Mouse (Mus musculus) myocyte (in vitro differentiated cells): ENCODE data around the gene Shank3. TPM values are rescaled to one million over a fixed set of nuclear protein-coding genes. Genes with fewer than 3 reads are reported as not detected.

Experiments
- H3K27me3 ChIP-seq: one replicate; pipeline ENCODE4 v1.6.1; 2011; ENCODE audit not compliant: control insufficient read depth, insufficient read depth, insufficient read length
- H3K36me3 ChIP-seq: one replicate; pipeline ENCODE4 v1.6.1; 2011; ENCODE audit not compliant: control insufficient read depth, insufficient read depth
- H3K4me2 ChIP-seq: one replicate; pipeline ENCODE4 v1.6.1; 2011; ENCODE audit warnings: low read depth, control low read depth
- H3K4me3 ChIP-seq: one replicate; pipeline ENCODE4 v1.5.1; 2011; ENCODE audit warnings: mild to moderate bottlenecking, control low read depth, moderate library complexity
- H3K79me2 ChIP-seq: one replicate; pipeline ENCODE4 v1.6.1; 2011; ENCODE audit not compliant: control insufficient read depth, insufficient read depth
- H3ac ChIP-seq: one replicate; pipeline ENCODE4 v1.6.1; 2011; ENCODE audit not compliant: control insufficient read depth, insufficient read length
- CEBPB ChIP-seq: IDR thresholded peaks from 2 replicates; pipeline ENCODE4 v1.6.1; 2011; ENCODE audit warnings: mild to moderate bottlenecking, moderate library complexity; ENCODE audit not compliant: poor library complexity, insufficient read depth, severe bottlenecking
- E2F4 ChIP-seq: IDR thresholded peaks from one replicate; pipeline ENCODE4 v1.6.1; 2011; ENCODE audit warnings: mild to moderate bottlenecking, control low read depth, moderate library complexity; ENCODE audit not compliant: insufficient read depth
- MAX ChIP-seq: IDR thresholded peaks from one replicate; pipeline ENCODE4 v1.6.1; 2011; ENCODE audit warnings: low read depth, mild to moderate bottlenecking, control low read depth
- MYOD1 ChIP-seq, 3 experiments: IDR thresholded peaks; one replicate each; pipeline ENCODE4 v1.6.1; 2011; ENCODE audit warnings: control low read depth in 2 of 3, low read depth in 2 of 3, mild to moderate bottlenecking in 2 of 3, moderate library complexity in 1 of 3; ENCODE audit not compliant: insufficient read length in 2 of 3, control insufficient read depth in 1 of 3
- MYOG ChIP-seq, 3 experiments: IDR thresholded peaks; one replicate each; pipeline ENCODE4 v1.6.1; 2011; ENCODE audit warnings: control low read depth in 2 of 3, low read depth in 2 of 3, mild to moderate bottlenecking in 2 of 3; ENCODE audit not compliant: insufficient read length in 2 of 3, control insufficient read depth in 1 of 3, insufficient read depth in 1 of 3
- POLR2A ChIP-seq: IDR thresholded peaks from one replicate; pipeline ENCODE4 v1.6.1; 2011; ENCODE audit warnings: low read depth, mild to moderate bottlenecking, control low read depth, moderate library complexity; ENCODE audit not compliant: insufficient read length
- POLR2AphosphoS2 ChIP-seq: IDR thresholded peaks from one replicate; pipeline ENCODE4 v1.6.1; 2011; ENCODE audit warnings: low read depth, control low read depth; ENCODE audit not compliant: insufficient read length
- REST ChIP-seq: IDR thresholded peaks from one replicate; pipeline ENCODE4 v1.6.1; 2011; ENCODE audit warnings: mild to moderate bottlenecking, control low read depth, moderate library complexity; ENCODE audit not compliant: insufficient read depth, insufficient read length
- SRF ChIP-seq: IDR thresholded peaks from one replicate; pipeline ENCODE4 v1.6.1; 2011; ENCODE audit warnings: low read depth; ENCODE audit not compliant: control insufficient read depth, insufficient read length
- TCF12 ChIP-seq: IDR thresholded peaks from one replicate; pipeline ENCODE4 v1.6.1; 2011; ENCODE audit warnings: mild to moderate bottlenecking, control low read depth; ENCODE audit not compliant: poor library complexity, insufficient read depth, severe bottlenecking
- TCF3 ChIP-seq: IDR thresholded peaks from one replicate; pipeline ENCODE4 v1.6.1; 2011; ENCODE audit warnings: low read depth, control low read depth; ENCODE audit not compliant: insufficient read length
- USF1 ChIP-seq: IDR thresholded peaks from one replicate; pipeline ENCODE4 v1.6.1; 2011; ENCODE audit warnings: low read depth, mild to moderate bottlenecking, control low read depth, moderate library complexity
- polyA plus RNA-seq: library from polyadenylated mRNA; unstranded; fragments of >200 nt; fragmentation: generic; extraction: Trizol; gene quantifications from one replicate; pipeline ENCODE4 v1.2.1, GENCODE M21; 2012; ENCODE audit warnings: missing spikeins

Gene Shank3
- polyA plus RNA-seq, 1 experiment, result 1.4 TPM

DNA sequence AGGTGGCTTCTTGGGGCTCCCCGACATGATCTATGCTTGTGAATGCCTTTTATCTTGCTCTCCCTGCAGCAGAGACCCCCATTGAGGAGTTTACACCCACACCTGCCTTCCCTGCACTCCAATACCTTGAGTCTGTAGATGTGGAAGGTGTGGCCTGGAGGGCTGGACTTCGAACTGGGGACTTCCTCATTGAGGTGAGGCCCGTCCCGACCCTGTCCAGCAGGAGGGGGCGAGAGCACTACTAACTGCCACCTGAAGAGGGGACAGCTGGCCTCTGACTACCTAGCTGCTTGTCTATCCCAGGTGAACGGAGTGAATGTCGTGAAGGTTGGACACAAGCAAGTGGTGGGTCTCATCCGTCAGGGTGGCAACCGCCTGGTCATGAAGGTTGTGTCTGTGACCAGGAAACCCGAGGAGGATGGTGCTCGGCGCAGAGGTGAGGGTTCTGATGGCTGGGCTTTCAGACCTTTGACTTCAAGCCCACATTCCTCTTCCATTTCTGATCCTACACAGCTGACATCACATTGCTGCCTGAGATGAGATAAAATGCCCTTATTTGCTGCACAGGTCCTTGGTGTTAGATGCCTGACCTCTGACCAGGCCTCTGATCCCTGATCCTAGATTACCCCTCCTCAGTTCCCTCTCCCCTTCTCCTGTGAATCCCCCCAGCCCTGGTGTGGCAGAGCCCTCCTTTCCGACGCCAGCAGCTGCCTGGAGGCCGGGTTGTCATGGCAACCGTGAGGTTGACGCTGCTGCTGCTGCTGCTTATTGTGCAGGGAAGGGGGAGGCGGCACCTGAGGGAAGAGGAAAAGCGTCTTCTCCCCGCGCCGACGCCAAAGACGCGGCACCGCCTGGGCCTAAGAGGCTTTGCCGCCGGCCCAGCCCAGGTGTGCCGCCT is 32.9 kb downstream of the Shank3 start:
- Histone ChIP-seq H3K4me3 (no peak overlapping the region), H3K36me3 (no peaks in the 10 kb centered on the region), H3K79me2 (no peaks in the 10 kb centered on the region), H3ac (no peak overlapping the region), H3K4me2 (no peak overlapping the region), H3K27me3 (peaks cover 19% of the 10 kb centered on the region)
- TF ChIP-seq CEBPB (no peak), SRF (no peak), TCF3 (no peak), TCF12 (no peak), USF1 (no peak), MYOG (IDR thresholded peaks at IDR 0.05; ENCODE audit: control insufficient read depth in 1 of 3, insufficient read depth in 1 of 3, insufficient read length in 2 of 3, low read depth in 2 of 3) (no peak), E2F4 (no peak)

DNA sequence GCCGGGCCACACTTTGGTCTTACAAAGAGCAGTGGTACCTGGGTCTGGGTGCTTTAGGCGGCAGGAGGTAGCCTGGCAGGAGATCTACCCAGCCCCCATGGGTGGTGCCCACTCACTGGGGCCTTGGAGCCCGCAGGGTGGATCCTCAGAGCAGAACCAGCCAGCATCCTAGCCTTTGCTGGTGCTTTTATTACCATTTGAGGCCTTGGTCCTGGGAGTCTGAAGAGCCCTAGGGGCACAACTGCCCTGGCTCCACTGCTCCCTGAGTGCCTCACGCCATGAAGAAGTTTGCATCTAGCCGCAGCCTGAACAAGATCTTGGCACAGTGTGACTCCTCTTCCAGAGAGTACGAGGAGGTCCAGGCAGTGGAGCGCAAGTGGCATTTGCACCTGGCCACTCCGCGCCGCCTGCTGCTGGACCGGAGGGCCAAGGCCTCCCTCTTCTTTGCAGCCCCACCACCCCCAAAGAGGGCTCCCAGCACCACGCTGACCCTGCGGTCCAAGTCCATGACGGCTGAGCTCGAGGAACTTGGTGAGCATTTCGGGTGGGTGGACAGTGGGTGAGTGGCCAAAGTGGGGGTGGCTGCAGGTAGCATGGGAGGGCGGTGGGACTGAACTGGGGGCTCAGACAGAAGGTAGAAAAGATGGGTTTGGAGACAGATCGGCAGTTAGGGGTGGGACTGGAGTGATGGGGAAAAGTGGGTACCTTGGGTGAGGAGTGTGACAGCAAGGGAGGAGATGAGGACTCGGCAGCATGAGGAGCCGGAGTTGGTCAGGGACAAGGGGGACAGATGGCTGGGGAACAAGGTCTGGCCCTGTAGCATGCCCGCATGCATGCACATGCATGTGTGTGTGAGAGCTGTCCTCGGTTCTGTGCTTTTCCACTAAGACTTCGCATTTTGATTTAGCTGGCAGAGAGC is 33.8 kb downstream of the Shank3 start:
- Histone ChIP-seq H3K27me3 (peaks cover 25% of the 10 kb centered on the region), H3K79me2 (no peaks in the 10 kb centered on the region), H3K4me2 (no peak overlapping the region), H3K36me3 (no peaks in the 10 kb centered on the region), H3ac (no peak overlapping the region), H3K4me3 (no peak overlapping the region)
- TF ChIP-seq USF1 (no peak), POLR2AphosphoS2 (no peak), E2F4 (no peak), MYOG (IDR thresholded peaks at IDR 0.05; ENCODE audit: control insufficient read depth in 1 of 3, insufficient read depth in 1 of 3, insufficient read length in 2 of 3, low read depth in 2 of 3) (no peak), TCF3 (no peak), REST (no peak)

DNA sequence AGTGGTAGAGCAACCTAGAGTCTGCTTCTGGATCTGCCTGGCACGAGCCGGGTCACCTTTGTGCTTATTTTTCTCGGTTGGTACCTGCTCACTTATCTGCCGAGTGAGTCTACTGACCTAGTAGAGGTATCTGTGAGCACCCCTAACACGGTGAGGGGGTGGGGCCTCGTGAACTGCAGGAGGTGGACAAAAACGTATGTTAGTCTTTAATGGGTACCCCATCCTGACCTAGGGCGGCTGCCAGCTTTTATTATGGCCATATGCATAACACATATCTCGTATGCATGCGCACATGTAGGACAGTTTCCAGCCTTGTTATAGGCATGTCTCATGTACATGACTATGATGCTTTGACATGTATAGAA is 34.4 kb downstream of the Shank3 start:
- H3K4me2 ChIP-seq, result no peak overlapping the region
- no peak overlapping the region for H3K4me3 ChIP-seq
- H3K27me3 ChIP-seq, result peaks cover 25% of the 10 kb centered on the region
- TF ChIP-seq TCF3 (no peak), MAX (no peak), REST (no peak), CEBPB (no peak), SRF (no peak)
- H3ac ChIP-seq, result no peak overlapping the region
- H3K79me2 ChIP-seq, result no peaks in the 10 kb centered on the region
- no peaks in the 10 kb centered on the region for H3K36me3 ChIP-seq

DNA sequence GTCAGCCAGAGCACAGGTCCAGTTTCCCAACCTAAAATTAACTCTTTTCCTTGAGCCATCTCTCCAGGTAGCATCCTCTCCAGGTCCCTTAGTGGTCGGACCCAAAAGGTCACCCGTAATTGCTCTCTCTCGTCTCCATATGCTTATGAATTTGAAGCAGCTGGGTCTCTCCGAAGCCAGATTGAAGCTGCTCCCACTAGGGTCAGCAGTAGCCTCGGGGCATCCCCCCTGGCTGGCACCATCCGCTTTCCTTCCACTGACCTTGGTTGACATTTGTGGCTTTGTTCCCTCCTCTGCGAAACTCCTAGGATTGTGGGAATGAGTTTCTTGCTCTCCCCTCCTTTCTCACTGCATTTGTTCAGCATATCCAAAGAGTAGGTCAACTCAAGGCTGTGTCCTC is 44.7 kb downstream of the Shank3 start:
- no peak overlapping the region for H3ac ChIP-seq
- no peak for TF ChIP-seq E2F4
- no peak for TF ChIP-seq MAX
- TF ChIP-seq CEBPB, result no peak
- TF ChIP-seq REST, result no peak
- TF ChIP-seq MYOG (IDR thresholded peaks at IDR 0.05; ENCODE audit: control insufficient read depth in 1 of 3, insufficient read depth in 1 of 3, insufficient read length in 2 of 3, low read depth in 2 of 3), result no peak
- no peak for TF ChIP-seq SRF
- TF ChIP-seq TCF3, result no peak
- no peak for TF ChIP-seq TCF12
- no peak for TF ChIP-seq MYOD1 (IDR thresholded peaks at IDR 0.05; ENCODE audit: control insufficient read depth in 1 of 3, insufficient read length in 2 of 3, low read depth in 2 of 3)
- no peak for TF ChIP-seq POLR2AphosphoS2
- no peak for TF ChIP-seq POLR2A
- no peak for TF ChIP-seq USF1
- no peaks in the 10 kb centered on the region for H3K36me3 ChIP-seq
- H3K27me3 ChIP-seq, result peaks cover 33% of the 10 kb centered on the region
- H3K79me2 ChIP-seq, result no peaks in the 10 kb centered on the region
- no peak overlapping the region for H3K4me2 ChIP-seq
- H3K4me3 ChIP-seq, result no peak overlapping the region

GRCm38 (mm10) chr15:89547321-89547720 is 47.9 kb downstream of the Shank3 start:
- Histone ChIP-seq H3K36me3 (no peaks in the 10 kb centered on the region), H3K4me3 (no peak overlapping the region), H3K79me2 (no peaks in the 10 kb centered on the region)

More at GRCm38 (mm10) chr15:89547321-89547720, 47.9 kb downstream of the Shank3 start:
- TF ChIP-seq POLR2A (no peak), SRF (no peak), TCF12 (no peak), MYOD1 (IDR thresholded peaks at IDR 0.05; ENCODE audit: control insufficient read depth in 1 of 3, insufficient read length in 2 of 3, low read depth in 2 of 3) (no peak), MAX (no peak), MYOG (IDR thresholded peaks at IDR 0.05; ENCODE audit: control insufficient read depth in 1 of 3, insufficient read depth in 1 of 3, insufficient read length in 2 of 3, low read depth in 2 of 3) (no peak), USF1 (no peak), CEBPB (no peak)
- Histone ChIP-seq H3ac (no peak overlapping the region), H3K4me2 (no peak overlapping the region), H3K27me3 (peaks cover 34% of the 10 kb centered on the region)
